ENCODE assay signal across 14 mouse cellular contexts in genomic region chr2:161808086-161808801, GRCm38 (mm10).
DNase-seq lines count a peak whose midpoint lies in the region; ATAC-seq and TF ChIP-seq lines count a peak whose summit lies in the region.
"Had no signal": no experiment of that assay in that cellular context is flagged by ENCODE, and none has a peak within 500 bp of the region (broad histone marks: within the 10 kb centered on the region; RNA-seq: fewer than 3 reads in every experiment).

No protein-coding gene starts in this region.

- H3K4me3 ChIP-seq in forebrain, embryonic 14.5 days (ENCODE audit: low read depth, low read length) = no peak overlapping the region
- H3K4me3 ChIP-seq in forebrain, embryonic 10.5 days = no peak overlapping the region
- no peak overlapping the region for H3K4me3 ChIP-seq in embryonic facial prominence, embryonic 15.5 days (replicated peaks)
- H3K4me3 ChIP-seq in liver, postnatal 0 days (ENCODE audit: low read depth, low read length) = no peak overlapping the region
- H3K4me3 ChIP-seq: heart, embryonic 10.5 days; neural tube, embryonic 15.5 days had no signal

- H3K9ac ChIP-seq in forebrain, embryonic 14.5 days (ENCODE audit: low read length) = no peak overlapping the region
- no peak overlapping the region for H3K9ac ChIP-seq in embryonic facial prominence, embryonic 15.5 days
- H3K9ac ChIP-seq in liver, postnatal 0 days (replicated peaks) = no peak overlapping the region
- H3K9ac ChIP-seq: neural tube, embryonic 15.5 days had no signal

- no peaks in the 10 kb centered on the region for H3K4me1 ChIP-seq in forebrain, embryonic 14.5 days (ENCODE audit: control insufficient read depth, insufficient read depth, low read length)
- peaks cover 14% of the 10 kb centered on the region for H3K4me1 ChIP-seq in forebrain, embryonic 10.5 days
- H3K4me1 ChIP-seq in embryonic facial prominence, embryonic 15.5 days = peaks cover 8% of the 10 kb centered on the region
- H3K4me1 ChIP-seq in liver, postnatal 0 days (ENCODE audit: insufficient read depth) = no peaks in the 10 kb centered on the region
- H3K4me1 ChIP-seq: heart, embryonic 10.5 days had no signal

- TF ChIP-seq CTCF in liver, postnatal 0 days (IDR thresholded peaks at IDR 0.05; ENCODE audit: low read depth) = no peak

- WGBS in forebrain, embryonic 14.5 days = 73% methylated on average over 9 of the region's 9 CpGs
- WGBS in forebrain, embryonic 10.5 days = 88% methylated on average over 9 of the region's 9 CpGs
- 50% methylated on average over 9 of the region's 9 CpGs for WGBS in embryonic facial prominence, embryonic 15.5 days
- 66% methylated on average over 9 of the region's 9 CpGs for WGBS in liver, postnatal 0 days (ENCODE audit: insufficient replicate concordance)

- H3K27me3 ChIP-seq in forebrain, embryonic 14.5 days (replicated peaks; ENCODE audit: control insufficient read depth, insufficient read depth, low read length) = no peaks in the 10 kb centered on the region
- H3K27me3 ChIP-seq in forebrain, embryonic 10.5 days (ENCODE audit: poor library complexity, severe bottlenecking) = no peaks in the 10 kb centered on the region
- no peaks in the 10 kb centered on the region for H3K27me3 ChIP-seq in embryonic facial prominence, embryonic 15.5 days
- H3K27me3 ChIP-seq in liver, postnatal 0 days (ENCODE audit: insufficient read depth, low read length) = no peaks in the 10 kb centered on the region
- H3K27me3 ChIP-seq: neural tube, embryonic 15.5 days; Patski had no signal

- H3K27ac ChIP-seq in forebrain, embryonic 14.5 days (ENCODE audit: low read depth, low read length) = no peak overlapping the region
- no peak overlapping the region for H3K27ac ChIP-seq in forebrain, embryonic 10.5 days
- H3K27ac ChIP-seq in embryonic facial prominence, embryonic 15.5 days (replicated peaks) = no peak overlapping the region
- H3K27ac ChIP-seq in liver, postnatal 0 days (ENCODE audit: low read depth) = no peak overlapping the region
- H3K27ac ChIP-seq: heart, embryonic 10.5 days; neural tube, embryonic 15.5 days had no signal

- intact Hi-C loops in left cerebral cortex, postnatal 14 days (cut with DNase I) = no loop called here

- no peaks in the 10 kb centered on the region for H3K36me3 ChIP-seq in forebrain, embryonic 14.5 days (ENCODE audit: control insufficient read depth, insufficient read depth, low read length)
- H3K36me3 ChIP-seq in forebrain, embryonic 10.5 days (replicated peaks) = no peaks in the 10 kb centered on the region
- no peaks in the 10 kb centered on the region for H3K36me3 ChIP-seq in embryonic facial prominence, embryonic 15.5 days
- H3K36me3 ChIP-seq in liver, postnatal 0 days (replicated peaks; ENCODE audit: insufficient read depth, low read length) = no peaks in the 10 kb centered on the region
- H3K36me3 ChIP-seq: heart, embryonic 10.5 days; neural tube, embryonic 15.5 days had no signal

- no peak for ATAC-seq in forebrain, embryonic 14.5 days
- peak; percentile 54; the same call in 1 of the 2 replicates for ATAC-seq in embryonic facial prominence, embryonic 15.5 days (ENCODE audit: insufficient number of reproducible peaks, low FRiP score, low TSS enrichment, low read depth)
- ATAC-seq in liver, postnatal 0 days = no peak
- ATAC-seq: inflammation-experienced regulatory T-cells, adult 6 months; Patski had no signal

- no peak for TF ChIP-seq EP300 in liver, postnatal 0 days (IDR thresholded peaks at IDR 0.05; ENCODE audit: low read depth)

- H3K9me3 ChIP-seq in forebrain, embryonic 14.5 days (replicated peaks; ENCODE audit: control insufficient read depth, low read length) = no peaks in the 10 kb centered on the region
- no peaks in the 10 kb centered on the region for H3K9me3 ChIP-seq in forebrain, embryonic 10.5 days
- no peaks in the 10 kb centered on the region for H3K9me3 ChIP-seq in embryonic facial prominence, embryonic 15.5 days (replicated peaks)
- H3K9me3 ChIP-seq in liver, postnatal 0 days (ENCODE audit: low read length) = no peaks in the 10 kb centered on the region
- H3K9me3 ChIP-seq: heart, embryonic 10.5 days; neural tube, embryonic 15.5 days had no signal

- DNase-seq in forebrain, embryonic 14.5 days (ENCODE audit: low spot score) = peak; percentile 43
- no peak for DNase-seq in forebrain, embryonic 10.5 days (ENCODE audit: extremely low spot score, low spot score)
- peak; percentile 6 to 35 for DNase-seq in layer of hippocampus, adult 18-20 months (ENCODE audit: low spot score in 2 of 2)
- no peak for DNase-seq in layer of hippocampus, postnatal 36 days
- DNase-seq in left cerebral cortex, postnatal 14 days (ENCODE audit: low spot score in 2 of 2) = peak; percentile 66 to 71
- no peak for DNase-seq in spleen, postnatal 4 days (ENCODE audit: low spot score in 2 of 2)
- DNase-seq in liver, postnatal 0 days = no peak
- DNase-seq: cerebellum, postnatal 25 days had no signal

- no peak overlapping the region for H3K4me2 ChIP-seq in forebrain, embryonic 14.5 days (ENCODE audit: low read length)
- no peak overlapping the region for H3K4me2 ChIP-seq in embryonic facial prominence, embryonic 15.5 days (replicated peaks)
- H3K4me2 ChIP-seq in liver, postnatal 0 days (ENCODE audit: low read depth, low read length) = no peak overlapping the region
- H3K4me2 ChIP-seq: midbrain, embryonic 11.5 days; neural tube, embryonic 15.5 days had no signal

Comparison
In these comparisons a context has a peak if more than half of its experiments do, and no peak if none do; other contexts are left out.
1. DNase-seq: peak in forebrain, embryonic 14.5 days (single experiment), layer of hippocampus, adult 18-20 months (2 of 2) and left cerebral cortex, postnatal 14 days (2 of 2); none in forebrain, embryonic 10.5 days (single experiment), layer of hippocampus, postnatal 36 days (0 of 2), spleen, postnatal 4 days (0 of 2) and liver, postnatal 0 days (single experiment).